Mouse (Mus musculus) right cerebral cortex, postnatal 25 days (tissue): ENCODE data around the gene Lrrk2.
"Not testable (repeated sequence)": the region's sequence is repeated elsewhere in the genome, so short reads cannot be mapped to it uniquely, and the experiment has no call there.

Experiments
- DNase-seq: peaks from one replicate; pipeline ENCODE4 v3.0.0; 2022

The Lrrk2 gene

GRCm38 (mm10) chr15:91864130-91864529, 191.2 kb downstream of the Lrrk2 start:
- not testable (repeated sequence) for DNase-seq
